Mouse (Mus musculus) kidney, postnatal 25 days (tissue): Measurements from ENCODE around the gene Ctag2.

Experiments used
- DNase-seq, 2 experiments: peaks; one replicate each; pipeline ENCODE4 v3.0.0; 2021; ENCODE audit warnings: mixed read lengths in 2 of 2

Gene Ctag2

DNA sequence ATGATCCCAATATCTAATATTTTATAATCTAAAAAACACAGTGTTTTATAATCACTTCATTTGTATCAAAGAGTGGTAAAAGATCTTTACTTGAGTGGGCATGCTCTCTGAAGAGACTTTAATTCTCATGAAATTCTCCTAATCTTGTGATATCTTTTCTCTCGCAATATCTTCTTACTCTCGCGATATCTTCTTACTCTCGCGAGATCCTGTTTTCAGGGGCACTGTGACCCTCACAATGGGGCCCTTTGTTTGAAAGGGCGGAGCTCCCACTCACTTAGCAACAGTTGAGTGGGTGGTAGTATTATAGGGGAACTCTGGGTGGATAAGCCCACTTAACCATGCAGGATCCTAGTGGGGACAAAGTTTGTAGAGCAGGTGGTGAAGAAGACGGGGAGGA is at the start of gene Ctag2:
Gene Ctag2 (plus strand): TSS at position 301 of the 400 bp plus-strand sequence.
- DNase-seq: no peak
